Mouse (Mus musculus) heart, postnatal 25 days (tissue): ENCODE data around the gene Fam129b. TPM values are rescaled to one million over a fixed set of nuclear protein-coding genes. Genes with fewer than 3 reads are reported as not detected.

Source experiments
- DNase-seq: peaks from one replicate; pipeline ENCODE4 v3.0.0; 2022; ENCODE audit warnings: low spot score
- intact Hi-C: fragments of 180-260 bp; cut with DNase I; formaldehyde crosslinking; loops from one replicate; pipeline ENCODE4 v1.15.1; 2025
- total RNA-seq, 2 experiments: library from RNA; stranded (reverse); gene quantifications; 2 replicates each; pipeline ENCODE4 v1.2.3; 2021

Gene Fam129b
- total RNA-seq, 2 experiments from 2014 or later, result 23.8 to 31.9 TPM

- intact Hi-C loops, result no loop called here
- DNase-seq, result peak; percentile 54
These were observed 41.6 kb downstream of the Fam129b start for GRCm38 (mm10) chr2:32917526-32917925.

GRCm38 (mm10) chr2:32918391-32918790 lies 42.5 kb downstream of the Fam129b start:
- no peak for DNase-seq
- intact Hi-C loops, result no loop called here

- intact Hi-C loops, result no loop called here
- no peak for DNase-seq
These were observed 45.3 kb downstream of the Fam129b start for GRCm38 (mm10) chr2:32921235-32921634.

- no peak for DNase-seq
- intact Hi-C loops, result no loop called here
These were observed 46.0 kb downstream of the Fam129b start for GRCm38 (mm10) chr2:32921801-32922380.

- intact Hi-C loops, result no loop called here
- no peak for DNase-seq
These were observed 46.6 kb downstream of the Fam129b start for GRCm38 (mm10) chr2:32922564-32922963.

- DNase-seq, result no peak
- intact Hi-C loops, result no loop called here
These were observed 47.8 kb downstream of the Fam129b start for GRCm38 (mm10) chr2:32923551-32924250.

GRCm38 (mm10) chr2:32924306-32924844 lies 48.5 kb downstream of the Fam129b start:
- DNase-seq, result no peak
- intact Hi-C loops, result no loop called here

GRCm38 (mm10) chr2:32926330-32927075 lies 50.6 kb downstream of the Fam129b start:
- DNase-seq, result no peak
- intact Hi-C loops, result loop anchor here (5.0 kb wide), 1 partner anchor 109 kb away; no protein-coding TSS in a partner anchor

GRCm38 (mm10) chr2:32927624-32928234 lies 51.8 kb downstream of the Fam129b start:
- intact Hi-C loops, result loop anchor here (1.0 to 5.0 kb wide), 2 partner anchors 63 to 110 kb away; no protein-coding TSS in a partner anchor
- DNase-seq, result no peak

- intact Hi-C loops, result loop anchor here (1.0 to 5.0 kb wide), 2 partner anchors 64 to 111 kb away; no protein-coding TSS in a partner anchor
- DNase-seq, result peak; percentile 56
These were observed 52.5 kb downstream of the Fam129b start for GRCm38 (mm10) chr2:32928235-32928946.

GRCm38 (mm10) chr2:32928947-32929829 lies 53.3 kb downstream of the Fam129b start:
- intact Hi-C loops, result loop anchor here (1.0 to 5.0 kb wide), 2 partner anchors 65 to 112 kb away; no protein-coding TSS in a partner anchor
- no peak for DNase-seq

- no peak for DNase-seq
- intact Hi-C loops, result no loop called here
These were observed 55.8 kb downstream of the Fam129b start for GRCm38 (mm10) chr2:32931730-32932129.

- no peak for DNase-seq
- intact Hi-C loops, result no loop called here
These were observed 62.8 kb downstream of the Fam129b start for GRCm38 (mm10) chr2:32938741-32939140.

GRCm38 (mm10) chr2:32939418-32939817 lies 63.5 kb downstream of the Fam129b start:
- intact Hi-C loops, result no loop called here
- DNase-seq, result no peak

- intact Hi-C loops, result no loop called here
- DNase-seq, result no peak
These were observed 64.6 kb downstream of the Fam129b start for GRCm38 (mm10) chr2:32940483-32940882.

GRCm38 (mm10) chr2:32947454-32947853 lies 71.5 kb downstream of the Fam129b start:
- no peak for DNase-seq
- intact Hi-C loops, result no loop called here

GRCm38 (mm10) chr2:32954581-32954980 lies 78.7 kb downstream of the Fam129b start:
- DNase-seq, result no peak
- intact Hi-C loops, result no loop called here

- intact Hi-C loops, result no loop called here
- no peak for DNase-seq
These were observed 81.4 kb downstream of the Fam129b start for GRCm38 (mm10) chr2:32957344-32957743.
